Mouse (Mus musculus) urinary bladder, adult 18-20 months (tissue): ENCODE measurements around the gene Abcd2.

Experiments used
- DNase-seq, 2 experiments: peaks; one replicate each; pipeline ENCODE4 v3.0.0; 2022; ENCODE audit warnings: low spot score in 2 of 2, mixed read lengths in 2 of 2

Abcd2 gene

GRCm38 (mm10) chr15:91161153-91161552, 30.4 kb downstream of the Abcd2 start:
- DNase-seq: no peak

DNA sequence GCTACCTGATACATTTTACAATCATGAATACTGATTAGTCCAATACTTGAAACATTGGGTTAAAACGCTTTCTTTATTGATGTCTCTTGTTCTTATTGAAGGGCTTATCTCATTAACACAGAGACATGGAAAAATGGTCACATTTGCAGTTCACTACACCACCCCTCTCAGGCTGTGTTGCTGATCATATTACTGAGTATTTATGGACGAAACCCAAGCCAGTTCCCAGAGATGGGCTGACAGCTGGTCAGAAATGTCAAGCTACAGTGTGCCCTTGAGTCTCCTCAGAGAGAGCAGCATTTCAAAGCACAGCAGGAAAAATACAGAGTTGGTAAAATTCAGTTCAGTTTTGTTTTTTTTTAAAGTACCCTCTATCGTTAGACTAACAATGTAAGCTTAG, 38.3 kb downstream of the Abcd2 start:
- no peak for DNase-seq

DNA sequence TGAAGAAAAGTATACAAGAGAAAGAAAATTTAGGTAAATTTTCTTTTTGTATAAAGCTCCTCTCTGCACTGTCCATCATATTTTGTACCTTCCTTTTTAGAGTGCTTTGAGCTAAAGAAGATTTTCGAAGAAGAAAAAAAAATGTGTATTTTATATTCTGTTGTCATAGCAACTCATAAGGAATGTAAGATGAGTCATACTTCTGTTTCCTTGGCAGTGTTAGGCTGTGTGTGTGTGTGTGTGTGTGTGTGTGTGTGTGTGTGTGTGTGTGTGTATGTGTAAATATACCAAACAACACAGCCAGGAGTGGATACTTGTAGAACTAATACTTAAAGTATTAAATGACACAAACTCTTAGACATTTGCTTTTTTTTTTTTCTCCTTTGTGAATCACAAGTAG, 39.0 kb downstream of the Abcd2 start:
- no peak for DNase-seq

DNA sequence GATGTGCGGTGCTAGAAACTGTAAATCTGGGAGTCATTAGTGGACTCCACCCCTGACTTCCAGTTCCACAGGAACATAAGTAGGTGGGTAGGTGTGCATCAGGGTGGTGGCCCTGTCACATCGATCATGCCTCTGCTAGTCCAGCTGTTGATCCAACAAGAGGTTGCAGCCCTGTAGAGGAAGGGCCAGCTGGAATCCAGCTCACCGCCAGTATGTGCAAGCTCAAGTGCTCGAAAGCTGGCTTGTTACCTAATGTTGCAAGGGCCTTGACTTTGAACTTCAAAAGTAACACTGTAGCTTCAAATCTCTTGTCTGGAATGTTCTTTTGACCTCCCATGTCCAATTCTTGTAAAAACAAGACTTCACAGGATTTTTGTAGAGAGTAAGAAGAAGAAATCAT, 67.0 kb downstream of the Abcd2 start:
- DNase-seq: no peak

GRCm38 (mm10) chr15:91112555-91113209, 78.9 kb downstream of the Abcd2 start:
- DNase-seq: no peak

DNA sequence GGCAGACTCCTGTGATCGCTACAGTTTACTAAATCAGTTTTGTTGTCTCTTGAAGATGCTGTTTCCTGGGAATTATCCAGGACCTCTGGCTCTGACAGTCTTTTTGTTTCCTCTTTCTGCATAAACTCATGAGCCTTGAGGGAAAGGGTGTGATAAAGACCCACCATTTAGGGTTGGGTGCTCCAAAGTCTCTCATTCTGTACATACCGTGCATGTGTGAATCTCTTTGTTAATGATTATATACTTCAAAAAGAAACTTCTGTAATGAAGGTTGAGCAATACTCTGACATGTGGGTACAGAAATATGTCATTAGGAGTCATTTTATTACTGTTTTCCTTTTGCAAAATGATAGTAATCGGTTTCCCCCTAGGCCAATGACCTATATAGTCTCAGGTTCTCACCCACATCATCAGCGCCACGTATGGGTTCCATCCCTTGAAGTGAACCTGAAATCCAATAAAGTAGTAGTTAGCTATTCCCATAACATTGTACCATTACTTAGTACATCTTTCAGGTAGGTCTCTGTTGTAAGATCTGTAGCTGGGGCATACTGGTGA, 83.4 kb downstream of the Abcd2 start:
- DNase-seq: no peak

DNA sequence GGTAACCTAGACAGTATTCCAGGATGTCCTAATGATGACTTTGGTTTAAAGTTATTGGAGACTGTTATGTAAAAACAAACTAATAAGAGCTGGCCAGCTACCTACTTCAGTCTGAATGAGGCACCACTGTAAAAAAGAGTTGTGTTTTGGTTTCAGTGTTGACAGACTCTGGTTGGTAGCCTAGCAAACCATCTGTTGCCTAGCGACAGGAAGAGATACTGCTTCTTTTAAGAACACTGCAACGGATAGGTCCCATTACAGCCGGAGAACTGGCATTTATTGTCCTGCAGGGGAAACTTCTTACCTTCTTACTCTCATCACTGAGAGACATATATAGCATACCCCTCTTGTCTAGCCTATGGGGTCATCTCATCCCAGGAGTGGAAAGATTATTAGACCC, 86.7 kb downstream of the Abcd2 start:
- no peak for DNase-seq

- DNase-seq: no peak
Observed at GRCm38 (mm10) chr15:91104276-91104675, 87.3 kb downstream of the Abcd2 start.

DNA sequence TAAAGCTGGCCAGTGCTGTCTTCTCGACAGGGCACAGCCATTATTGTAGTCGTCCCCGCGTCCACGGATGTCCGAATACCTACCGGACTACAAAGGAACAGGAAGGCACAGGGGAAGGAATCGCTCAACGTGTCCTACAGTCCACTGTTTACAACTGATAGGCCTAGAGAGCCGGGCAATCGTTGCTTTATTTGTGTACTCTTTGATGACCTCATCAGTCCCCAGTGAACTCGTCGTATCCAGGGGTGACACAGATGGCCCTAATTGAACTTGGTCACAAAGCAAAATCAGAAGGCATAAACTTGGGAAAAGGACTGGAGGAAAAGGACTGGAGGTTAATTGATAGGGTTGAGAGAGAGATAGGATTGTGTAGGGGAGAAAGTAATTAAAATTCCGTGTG, 87.8 kb downstream of the Abcd2 start:
- no peak for DNase-seq

GRCm38 (mm10) chr15:91103305-91103704, 88.3 kb downstream of the Abcd2 start:
- DNase-seq: no peak

DNA sequence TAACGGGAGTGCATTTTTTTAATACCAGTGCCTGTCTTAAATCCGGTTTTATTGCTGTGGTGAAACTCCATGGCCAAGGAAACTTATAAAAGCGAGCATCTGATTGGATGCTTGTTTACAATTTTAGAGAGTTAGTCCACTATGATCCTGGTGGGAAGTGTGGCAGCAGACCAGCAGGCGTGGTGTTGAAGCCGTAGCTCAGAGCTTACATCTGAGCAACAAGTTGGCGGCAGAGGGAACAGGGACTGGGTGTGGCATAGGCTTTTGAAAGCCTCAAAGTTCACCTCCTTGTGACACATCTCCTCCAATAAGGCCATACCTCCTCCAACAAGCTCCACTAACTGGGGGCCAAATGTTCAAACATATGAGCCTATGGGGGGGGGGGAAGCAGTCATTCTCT, 95.0 kb downstream of the Abcd2 start:
- peak in 1 of 2 experiments; percentile 24 for DNase-seq
